Mouse (Mus musculus) spleen, adult 2 months (tissue): Measurements from ENCODE around the gene Trim8.

Source experiments
- CTCF ChIP-seq: fragments of 200-500 bp; IDR thresholded peaks from 2 replicates; pipeline ENCODE4 v1.5.1; 2011; ENCODE audit warnings: mild to moderate bottlenecking, inconsistent platforms; ENCODE audit not compliant: insufficient read depth, insufficient read length, insufficient replicate concordance; ENCODE audit errors: extremely low read depth
- POLR2A ChIP-seq: fragments of 200-500 bp; IDR thresholded peaks from 2 replicates; pipeline ENCODE4 v1.6.1; 2011; ENCODE audit warnings: low read depth, low read length, inconsistent platforms

DNA sequence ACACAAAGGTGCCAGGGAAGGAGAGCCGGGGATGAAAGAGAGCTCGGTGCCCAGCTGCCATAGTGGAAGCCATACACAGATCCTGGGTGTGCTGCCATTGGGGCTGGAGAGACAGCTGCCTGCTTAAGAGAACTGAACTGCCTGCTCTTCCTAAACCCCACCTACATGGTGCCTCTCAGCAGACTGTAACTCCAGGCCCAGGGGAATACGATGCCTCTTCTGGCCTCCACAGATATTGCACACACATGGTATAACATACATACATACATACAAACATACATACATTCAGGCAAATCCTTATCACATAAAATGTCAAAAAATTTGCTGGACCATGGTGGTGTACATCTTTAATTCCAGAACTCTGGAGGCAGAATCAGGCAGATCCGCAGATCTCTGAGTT is 38.1 kb upstream of the Trim8 start:
- TF ChIP-seq CTCF (no peak), POLR2A (no peak)
